Mouse (Mus musculus) gastrocnemius, postnatal 10 days (tissue): ENCODE results near the gene Cdadc1. TPM values are rescaled to one million over a fixed set of nuclear protein-coding genes. Genes with fewer than 3 reads are reported as not detected.

Source experiments
- DNase-seq: peaks from one replicate; pipeline ENCODE4 v3.0.0; 2021; ENCODE audit warnings: mixed read lengths
- total RNA-seq, 2 experiments: library from RNA; stranded (reverse); gene quantifications; 2 replicates each; pipeline ENCODE4 v1.2.3; 2021

The Cdadc1 gene
- total RNA-seq, 2 experiments from 2014 or later: 19.4 to 25.5 TPM

DNA sequence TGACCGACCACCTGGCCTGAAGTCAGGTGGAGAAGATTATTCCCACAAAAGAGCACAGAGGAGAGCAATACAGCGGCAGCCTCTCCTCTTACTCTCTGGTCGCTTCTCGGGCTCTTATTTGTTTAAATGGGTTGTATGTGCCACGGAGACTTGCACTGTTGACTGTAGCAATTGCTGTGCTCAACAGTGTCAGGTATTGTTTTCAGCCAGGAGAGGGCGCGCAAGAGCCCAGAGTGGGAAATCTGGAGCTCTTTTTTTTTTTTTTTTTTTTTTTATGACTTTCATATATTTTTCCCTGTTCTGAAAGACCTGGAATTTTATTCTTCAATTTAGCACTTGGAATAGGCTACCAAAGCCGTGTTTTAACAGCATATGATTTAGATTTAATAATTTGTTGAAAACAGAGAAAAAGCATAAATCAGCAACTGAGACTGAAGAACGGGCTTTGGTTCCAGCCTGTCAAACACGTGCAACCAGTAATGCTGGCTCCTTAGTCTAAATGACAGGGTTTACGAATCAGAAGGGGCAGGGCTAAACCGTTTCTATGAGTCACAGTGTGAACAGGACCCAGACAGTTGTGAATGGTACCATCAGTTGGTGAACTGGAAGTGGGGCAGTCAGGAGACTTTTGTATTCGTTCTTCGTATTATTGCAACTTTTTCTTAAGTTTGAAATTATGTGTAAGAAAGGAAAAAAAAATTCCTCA, 15.3 kb upstream of the Cdadc1 start:
- DNase-seq: peak; percentile 83

DNA sequence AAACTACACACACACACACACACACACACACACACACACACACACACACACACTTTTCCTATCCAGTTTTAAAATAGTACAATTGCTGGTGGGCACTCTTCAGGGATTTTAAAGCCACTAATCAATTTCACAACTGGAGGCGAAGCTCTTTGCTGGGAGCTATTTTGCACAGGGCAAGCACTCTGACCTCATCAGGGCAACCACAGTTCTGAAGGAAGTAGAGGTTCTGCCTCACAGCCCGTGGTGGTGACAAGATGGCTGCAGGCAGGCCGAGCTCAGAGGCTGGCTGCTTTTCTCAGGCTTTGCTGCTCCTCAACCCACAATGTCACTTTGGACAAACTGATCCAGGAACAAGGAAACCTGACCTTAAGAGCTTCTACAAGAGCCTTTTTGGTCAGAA, 9.3 kb upstream of the Cdadc1 start:
- no peak for DNase-seq

DNA sequence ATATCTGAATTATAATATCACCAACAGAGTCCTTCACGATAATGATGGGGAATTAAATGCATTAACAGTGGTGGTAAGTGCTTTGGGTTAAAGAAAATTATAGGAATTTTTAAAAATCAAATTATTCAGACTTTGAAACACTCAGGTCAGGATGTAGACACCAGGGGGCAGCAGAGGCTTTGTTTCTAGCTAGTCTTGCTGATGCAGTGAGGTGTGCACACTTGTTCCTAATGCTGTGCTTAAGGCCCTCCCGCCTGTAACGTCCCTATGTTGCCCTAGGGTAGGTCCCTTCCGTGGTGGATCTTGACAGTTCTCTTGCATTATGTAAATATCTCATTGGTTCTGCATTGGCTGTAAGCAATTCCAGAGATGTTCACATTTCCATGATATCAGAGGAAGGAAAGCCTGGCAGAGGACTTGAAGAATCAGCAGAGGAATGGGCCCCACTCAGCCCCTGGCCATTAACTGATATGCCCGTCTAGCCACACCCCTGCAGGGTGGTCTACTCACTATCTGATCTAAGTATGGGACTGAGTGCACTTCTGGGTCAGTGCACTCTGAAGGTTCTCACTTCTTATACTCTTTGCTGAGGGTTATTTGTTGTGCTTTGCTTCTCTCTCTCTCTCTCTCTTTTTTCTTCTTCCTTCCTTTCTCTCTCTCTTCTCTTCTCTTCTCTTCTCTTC, 8.1 kb upstream of the Cdadc1 start:
- peak; percentile 80 for DNase-seq

DNA sequence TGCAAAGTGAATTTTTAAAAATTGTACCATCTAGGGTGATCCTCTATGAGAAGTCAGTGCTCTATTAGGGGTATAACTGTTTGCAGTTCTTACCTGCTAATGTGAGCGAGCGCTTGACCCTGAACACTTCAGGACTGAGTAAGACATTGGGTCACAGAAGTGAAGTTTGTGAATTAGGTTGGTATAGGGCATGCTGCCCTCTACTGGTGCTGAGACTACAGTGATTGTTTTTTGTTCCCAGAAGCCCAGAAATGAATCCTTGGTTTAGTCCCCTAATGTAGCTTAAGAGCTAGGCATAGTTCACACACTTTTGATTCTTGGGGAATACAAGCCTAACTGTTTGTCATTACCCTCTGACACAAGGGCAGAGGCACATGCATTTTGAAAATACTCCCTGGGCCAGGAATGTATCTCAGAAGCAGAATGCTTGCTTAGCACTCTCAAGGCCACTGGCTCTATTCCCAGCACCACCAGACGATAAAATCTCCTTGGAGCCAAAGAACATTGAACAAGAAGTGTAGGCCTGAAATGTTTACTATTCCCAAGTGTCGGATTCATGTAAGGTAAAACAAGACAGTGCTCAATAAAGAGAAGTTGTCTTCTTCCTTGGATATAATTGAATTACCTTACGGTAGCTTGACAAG, 6.4 kb upstream of the Cdadc1 start:
- no peak for DNase-seq

DNA sequence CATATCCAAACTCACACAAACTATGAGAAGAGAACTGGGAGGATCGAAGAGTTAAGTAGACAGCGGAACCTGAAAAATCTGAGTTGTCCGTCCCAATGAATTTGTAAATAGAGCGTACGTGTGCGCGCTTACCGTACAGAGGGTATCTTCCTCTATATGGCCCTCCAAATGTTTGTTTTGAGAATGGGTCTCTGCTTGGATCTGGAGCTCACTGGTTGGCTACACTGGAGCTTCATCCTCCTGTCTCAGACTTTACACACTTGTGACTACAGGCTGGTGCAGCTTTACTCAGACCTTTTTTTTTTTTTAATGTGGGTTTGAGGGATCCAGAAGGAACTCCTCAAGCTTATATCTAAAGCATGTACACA, 485 bp upstream of the Cdadc1 start:
- DNase-seq: no peak

DNA sequence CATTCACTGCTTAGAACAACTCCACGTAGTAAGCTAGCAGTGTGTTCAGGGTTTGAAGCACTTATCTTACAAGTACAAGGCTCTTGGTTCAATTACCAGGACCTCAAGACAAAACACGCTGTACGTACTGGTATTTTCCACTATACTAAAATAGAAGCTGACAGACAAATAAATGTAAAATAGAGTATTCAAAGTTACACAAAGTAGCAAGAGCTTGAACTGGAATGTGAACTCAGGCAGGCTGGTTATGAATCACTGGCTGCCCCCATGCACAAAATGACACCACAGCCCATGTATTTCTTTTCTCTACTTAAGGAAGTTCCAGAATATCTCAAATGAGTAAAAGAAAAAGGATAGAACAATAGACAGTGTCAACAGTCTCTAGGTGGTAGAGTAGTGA, 2.8 kb downstream of the Cdadc1 start:
- no peak for DNase-seq

DNA sequence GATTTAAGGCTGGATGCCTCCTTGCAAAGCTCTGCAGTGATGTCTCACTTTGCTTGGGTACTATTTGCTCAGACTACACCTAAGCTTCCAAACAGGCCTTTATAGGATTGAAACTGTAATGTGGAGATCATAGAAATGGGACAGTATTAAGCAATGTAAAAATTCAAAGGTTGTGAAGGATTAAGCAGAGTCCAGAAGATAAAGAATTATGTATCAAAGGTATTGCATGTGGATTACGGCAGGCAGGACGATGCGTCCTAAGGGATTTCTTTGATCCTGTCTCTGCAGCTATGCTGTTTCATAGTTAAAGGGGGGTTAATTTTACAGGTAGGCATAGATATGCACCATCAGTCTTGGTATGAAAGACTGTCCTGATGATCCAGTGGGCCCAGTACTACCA, 5.2 kb downstream of the Cdadc1 start:
- DNase-seq: no peak

DNA sequence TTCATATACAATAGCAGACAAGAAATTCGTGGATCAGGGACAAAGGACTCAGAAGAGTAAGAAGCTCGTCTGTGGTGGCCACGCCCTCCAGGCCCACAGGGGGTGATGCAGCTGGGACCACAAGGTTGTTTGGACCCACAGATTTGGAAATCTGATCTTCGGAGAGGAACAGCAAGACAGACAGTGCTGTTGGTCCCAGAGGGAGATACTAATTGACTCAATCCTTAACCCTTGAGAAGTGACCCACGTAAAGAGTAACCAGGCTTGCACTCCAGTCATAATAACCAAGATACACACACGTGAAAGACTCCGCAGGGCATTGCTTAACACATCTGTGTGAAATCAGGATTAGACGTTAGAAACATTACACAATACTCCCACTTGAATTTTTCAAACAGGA, 5.9 kb downstream of the Cdadc1 start:
- no peak for DNase-seq

DNA sequence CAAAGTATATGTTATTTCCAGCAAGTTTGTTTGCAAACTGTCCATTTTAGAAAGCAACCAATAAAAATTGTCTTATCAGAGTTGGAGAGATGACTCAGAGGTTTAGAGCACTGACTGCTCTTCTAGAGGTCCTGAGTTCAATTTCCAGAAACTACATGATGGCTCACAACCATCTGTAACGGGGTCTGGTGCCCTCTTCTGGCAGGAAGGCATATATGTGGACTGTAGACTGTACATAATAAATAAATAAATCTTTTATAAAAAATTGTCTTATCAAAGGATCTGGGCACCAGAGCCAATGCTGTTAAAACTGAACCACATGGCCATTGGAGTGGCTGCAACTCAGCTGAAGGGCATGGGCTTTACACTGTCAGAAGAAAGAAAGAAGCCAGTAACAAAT, 7.1 kb downstream of the Cdadc1 start:
- no peak for DNase-seq

DNA sequence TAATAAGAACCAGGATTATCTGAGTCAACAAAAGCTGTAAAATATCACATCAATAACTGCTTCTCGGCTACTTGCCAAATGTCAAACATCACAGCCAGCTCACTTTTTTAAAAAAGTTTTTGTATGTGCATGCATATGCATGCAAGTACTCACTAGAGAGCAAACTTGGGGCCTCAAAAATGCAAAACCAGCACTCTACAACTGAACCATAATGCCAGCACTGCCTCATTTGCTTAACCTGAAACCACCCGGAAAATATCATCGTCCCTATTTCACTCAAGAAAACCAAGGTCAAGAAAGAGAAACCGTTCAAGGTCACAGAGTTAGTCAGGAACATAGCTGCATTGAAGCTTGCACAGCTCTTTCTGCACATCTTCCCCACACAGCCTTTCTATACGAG, 21.4 kb downstream of the Cdadc1 start:
- no peak for DNase-seq

DNA sequence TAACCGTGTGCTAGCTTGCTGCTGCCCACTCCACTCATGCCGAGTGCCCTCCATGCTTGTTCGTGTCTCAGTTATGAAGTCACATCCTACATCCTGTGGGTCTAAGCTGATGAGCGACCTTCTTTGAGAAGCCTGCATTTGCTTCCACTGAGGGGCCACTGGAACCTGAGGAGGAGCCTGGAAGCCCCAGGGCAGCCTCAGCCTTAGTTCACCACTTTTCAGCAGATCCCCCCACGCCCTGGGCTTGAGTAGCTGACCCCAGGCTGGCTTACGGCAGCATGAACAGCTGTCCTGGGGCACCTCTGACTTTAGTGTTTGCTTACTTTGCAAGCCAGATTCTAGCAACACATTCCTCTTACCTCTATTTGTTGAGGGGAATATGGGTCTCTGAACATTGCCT, 31.0 kb downstream of the Cdadc1 start:
- no peak for DNase-seq

DNA sequence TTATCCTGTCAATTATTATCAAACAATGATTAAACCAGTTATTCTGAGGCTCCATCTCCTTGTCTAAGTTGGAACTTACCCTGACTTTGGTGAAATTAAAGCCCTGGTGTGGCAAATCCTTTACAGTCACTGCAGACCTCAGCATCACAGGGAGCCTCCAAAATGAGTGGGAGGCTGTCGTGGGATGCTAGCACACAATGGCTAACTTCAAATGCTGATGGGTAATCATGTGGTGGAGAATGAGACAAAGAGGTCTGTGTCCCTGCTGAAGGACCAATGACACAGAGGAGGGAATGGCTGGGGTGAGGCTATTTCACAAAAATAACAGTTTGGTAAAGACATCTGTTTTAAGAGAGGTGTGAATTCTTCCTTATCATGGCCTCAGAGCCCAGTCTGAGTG, 39.9 kb downstream of the Cdadc1 start:
- no peak for DNase-seq

DNA sequence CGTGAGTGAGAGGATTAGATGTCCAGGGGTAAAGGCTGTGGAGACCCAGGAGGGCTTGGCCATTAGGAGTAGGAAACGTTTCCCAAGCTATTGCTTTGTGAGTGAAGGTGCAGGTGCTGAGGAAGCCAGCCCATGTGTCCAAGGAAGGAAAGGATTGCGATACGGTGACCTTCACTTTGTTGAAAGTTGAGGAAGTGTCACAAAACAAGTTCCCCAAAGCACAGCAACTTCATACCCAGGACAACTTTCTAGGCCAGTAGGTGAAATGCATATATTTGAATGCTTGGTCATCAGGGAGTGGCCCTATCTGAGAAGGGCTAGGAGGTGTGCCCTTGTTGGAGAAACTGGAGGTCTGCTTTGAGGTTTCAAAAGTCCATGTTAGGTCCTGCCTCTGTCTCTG, 40.7 kb downstream of the Cdadc1 start:
- no peak for DNase-seq

DNA sequence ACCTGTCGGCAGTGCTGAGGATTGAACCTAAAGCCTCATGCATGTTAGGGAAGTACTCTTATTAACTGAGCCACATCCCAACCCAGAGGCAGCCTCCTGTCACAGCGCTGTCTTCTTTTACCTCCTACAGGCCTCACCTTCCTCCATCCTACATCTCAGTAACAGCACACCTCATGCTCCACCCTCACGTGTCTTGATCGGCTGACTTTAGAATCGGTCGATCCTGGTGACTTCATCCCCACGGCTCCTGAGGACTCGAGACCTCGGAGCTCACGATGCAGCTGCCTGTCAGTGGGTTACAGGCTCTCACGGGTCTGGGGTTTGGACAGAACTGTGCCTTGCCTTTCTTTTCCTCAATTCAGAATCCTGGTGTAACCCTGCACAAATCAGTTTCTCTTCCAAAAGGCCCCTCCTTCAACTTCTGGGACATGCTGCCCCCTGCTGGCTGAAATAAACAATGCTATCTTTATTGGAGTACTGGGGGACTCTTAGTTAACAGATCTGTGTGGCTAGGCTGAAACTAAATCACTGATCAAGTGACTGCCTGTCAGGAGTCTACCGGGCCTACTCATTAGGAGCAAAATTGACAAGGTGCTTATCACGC, 41.7 kb downstream of the Cdadc1 start:
- peak; percentile 76 for DNase-seq

DNA sequence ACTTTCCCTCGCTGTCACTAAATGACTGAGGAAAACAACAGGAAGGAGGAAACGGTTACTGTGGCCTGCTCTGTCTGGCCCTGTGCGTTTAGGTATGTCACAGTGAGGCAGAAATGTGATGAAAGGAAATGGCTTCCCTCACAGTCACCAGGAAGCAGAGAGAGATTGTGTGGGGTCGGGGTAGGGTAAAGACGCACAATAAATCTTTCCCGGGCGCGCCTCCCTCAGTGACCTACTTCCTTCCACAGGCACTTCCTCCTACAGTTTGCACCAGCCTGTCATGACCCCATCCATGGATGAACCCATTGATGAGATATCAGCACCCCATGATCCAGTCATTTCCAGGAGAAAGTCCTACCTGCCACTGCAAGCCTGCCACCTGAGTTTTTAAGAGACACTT, 42.7 kb downstream of the Cdadc1 start:
- DNase-seq: no peak

DNA sequence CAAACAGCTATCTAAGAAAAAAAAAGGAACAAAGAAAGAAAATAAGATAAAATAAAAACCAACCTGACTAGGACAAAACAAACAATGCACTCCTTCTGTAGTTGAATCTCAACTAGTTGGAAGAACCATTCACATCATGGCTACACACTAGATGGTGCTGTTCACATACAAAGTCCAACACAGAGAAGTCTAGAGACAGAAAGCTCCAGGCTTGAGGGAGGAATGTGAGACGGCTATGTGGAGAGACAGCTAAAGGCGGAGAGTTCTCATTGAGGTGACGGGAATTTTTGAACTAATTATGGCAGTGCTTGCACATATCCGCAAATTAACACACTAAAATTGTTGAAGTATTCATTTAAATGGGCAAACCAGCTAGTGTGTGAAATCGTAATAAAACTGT, 43.7 kb downstream of the Cdadc1 start:
- no peak for DNase-seq

DNA sequence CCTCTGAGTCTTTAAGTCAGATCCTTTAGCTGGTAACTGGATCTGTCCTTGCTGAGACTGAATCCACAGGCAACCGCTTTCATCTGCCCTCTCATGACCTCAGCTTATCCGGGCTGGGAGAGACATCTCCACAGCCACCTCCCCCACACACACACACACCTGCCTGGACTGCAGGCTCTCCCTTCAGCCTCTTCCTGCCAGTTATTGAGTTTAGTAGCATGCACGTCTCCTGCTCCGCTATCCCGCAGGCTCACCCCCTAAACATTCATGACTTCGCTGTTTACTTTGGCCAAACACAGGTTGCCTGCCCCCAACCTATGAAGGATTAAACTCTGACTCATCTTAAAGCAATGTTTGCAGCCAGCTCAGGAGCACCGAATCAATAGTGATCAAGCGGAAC, 45.8 kb downstream of the Cdadc1 start:
- DNase-seq: no peak

DNA sequence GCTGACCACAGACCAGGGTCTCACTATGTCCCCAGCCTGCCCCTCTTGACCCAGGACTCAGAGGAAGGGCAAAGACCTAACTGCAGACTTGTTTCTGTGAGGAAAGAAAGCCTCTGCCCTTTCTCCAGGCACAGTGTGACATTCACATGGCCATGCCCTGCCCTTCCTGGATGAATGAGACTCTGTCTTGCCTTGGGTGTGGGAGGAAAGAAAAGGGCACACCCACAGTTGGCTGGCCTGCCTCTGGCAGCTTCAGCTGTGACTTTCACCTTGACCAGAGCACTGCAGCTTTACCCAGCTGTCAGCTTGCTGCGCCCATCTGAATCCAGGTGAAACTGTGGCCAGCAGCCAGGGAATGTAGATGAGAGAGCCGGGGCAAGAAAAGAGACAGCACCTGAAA, 46.9 kb downstream of the Cdadc1 start:
- no peak for DNase-seq

DNA sequence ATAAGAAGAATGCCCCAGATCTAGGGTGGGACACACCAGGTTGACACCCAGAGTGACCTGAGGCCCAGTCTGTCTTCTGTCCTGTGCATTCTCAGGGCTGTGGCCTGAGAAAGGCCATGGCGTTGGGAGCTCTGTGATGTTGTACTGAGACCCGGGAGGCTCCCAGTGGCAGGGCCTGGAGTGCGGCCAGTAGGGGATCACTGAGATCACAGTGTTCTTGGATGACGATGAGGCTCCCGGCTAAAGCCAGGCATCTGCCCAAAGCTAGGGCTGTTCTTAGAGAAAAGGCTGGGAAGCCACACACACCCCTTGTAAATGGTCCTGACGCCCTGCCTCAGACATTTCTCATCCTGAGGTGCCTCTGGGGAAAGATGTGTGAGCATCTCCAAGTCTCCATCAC, 48.7 kb downstream of the Cdadc1 start:
- peak; percentile 52 for DNase-seq

DNA sequence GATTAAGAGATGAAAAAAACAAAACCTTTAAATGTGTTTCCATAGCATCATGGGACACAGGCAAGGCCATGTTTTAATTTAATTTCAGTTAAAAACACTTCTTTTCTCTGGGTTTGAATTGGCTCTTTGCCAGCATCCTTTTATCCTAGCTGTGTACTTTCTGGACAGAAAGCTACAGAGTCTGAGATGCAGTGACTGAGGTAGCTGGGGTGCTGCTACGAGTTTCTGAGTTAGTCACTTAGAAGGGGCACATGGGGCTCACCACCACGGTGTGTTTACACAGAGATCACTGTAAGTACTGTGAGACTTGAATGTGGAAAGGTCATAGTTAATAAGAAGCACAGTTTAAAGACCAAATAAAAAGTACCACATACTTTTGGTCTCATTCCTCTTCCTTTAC, 49.2 kb downstream of the Cdadc1 start:
- DNase-seq: no peak

DNA sequence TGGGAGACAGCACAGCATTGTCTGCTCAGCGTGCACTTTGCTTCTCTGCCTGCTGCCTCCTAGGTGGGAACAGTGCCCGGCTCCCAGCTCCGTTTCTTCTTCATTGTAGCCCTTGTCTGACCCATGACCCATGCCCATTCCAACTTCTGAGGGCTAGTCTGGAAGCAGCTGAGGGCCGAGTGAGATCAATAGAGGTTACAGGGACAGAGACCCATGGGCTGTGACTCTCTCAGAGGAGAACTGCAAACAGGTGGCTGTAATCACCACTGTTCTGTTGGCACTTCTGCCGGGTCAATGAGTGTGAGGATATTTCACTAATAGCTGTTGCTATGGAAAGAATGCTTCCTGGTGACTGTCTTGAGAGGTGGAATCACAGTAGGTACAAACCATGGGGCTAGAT, 50.2 kb downstream of the Cdadc1 start:
- DNase-seq: no peak

DNA sequence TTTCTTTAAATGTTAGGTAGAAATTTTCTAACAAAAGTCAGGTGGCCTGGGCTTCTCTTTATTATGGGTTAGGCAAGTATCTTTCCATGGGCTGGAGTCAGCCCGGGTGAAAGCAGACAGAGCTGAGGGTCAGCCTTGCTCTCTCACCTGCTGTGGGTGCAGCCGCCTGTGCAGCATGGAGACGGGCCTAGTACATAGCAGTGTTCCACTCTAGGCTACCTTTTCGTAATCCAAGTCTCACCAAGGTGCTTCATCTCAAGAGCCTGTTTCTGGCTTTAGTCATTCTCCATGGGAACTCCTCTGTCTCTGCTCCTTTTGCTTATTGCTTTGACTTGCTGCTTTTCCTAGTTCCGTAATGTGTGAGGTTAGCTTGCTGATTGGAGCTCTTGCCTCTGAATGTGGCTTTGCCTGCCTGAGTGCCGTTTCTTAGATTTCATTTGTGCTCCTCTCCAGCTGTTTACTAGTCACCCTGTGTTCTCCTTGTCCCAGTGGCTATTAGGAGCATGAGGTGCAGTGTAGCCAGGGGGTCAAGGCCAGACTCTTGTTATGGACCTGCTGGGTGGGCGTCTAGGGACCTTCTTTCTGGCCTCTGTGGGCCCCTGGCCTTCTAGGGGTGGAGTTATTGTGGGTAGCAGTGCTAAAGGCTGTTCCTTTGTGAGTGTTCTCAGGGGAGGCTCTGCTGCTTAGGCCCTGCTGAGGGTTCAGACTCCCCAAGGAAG, 51.4 kb downstream of the Cdadc1 start:
- DNase-seq: no peak

DNA sequence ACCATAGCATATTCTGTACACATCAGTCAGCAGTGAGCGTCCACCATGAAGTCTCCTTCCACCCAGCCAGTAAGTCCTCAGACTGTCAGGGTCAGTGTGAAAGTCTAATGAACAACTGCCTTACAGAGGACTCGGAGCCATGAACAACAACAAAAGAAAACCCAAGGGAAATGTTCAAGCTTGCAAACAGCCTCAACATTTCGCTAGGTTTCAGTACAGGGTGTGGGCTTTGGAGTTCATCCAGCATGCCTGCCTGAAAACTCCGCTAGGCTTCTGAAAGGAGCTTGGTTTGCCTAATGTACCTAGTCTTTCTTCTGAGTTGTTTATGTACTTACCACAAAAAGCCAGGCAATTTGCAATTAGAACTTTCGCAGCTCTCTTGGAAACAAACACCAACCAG, 53.8 kb downstream of the Cdadc1 start:
- no peak for DNase-seq
